Mouse (Mus musculus): ENCODE data around the gene Mcl1.
"Not testable (repeated sequence)": the region's sequence is repeated elsewhere in the genome, so short reads cannot be mapped to it uniquely, and the experiment has no call there.

Gene Mcl1

DNA sequence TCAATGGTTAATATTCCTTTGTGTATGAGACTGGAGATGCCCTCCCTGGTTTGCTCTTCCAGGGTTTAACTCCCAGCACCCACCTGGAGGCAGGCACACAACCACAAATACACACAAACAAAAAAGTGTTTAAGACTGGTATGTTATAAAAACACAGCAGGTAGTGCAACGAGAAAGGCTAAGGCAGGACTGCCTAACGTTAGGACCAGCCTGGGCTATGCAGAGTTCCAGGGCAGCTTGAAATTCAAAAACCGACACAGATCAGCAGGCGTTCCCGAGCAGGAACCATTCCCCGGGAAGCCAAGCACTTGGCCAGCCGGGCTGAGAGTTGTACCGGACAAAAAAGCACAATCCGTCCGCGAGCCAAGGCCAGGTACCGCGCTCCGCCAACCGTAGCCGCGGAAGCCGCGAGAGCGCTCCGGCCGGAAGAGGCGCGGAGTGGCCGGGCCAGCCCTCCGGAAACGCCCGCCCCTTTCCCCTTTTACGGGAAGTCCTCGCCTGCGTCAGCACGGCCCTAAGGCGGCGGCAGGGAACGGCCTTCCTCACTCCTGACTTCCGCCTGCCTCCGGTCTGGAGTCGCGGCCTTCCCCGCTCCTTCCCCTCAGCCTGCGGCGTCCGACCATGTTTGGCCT, at the start of gene Mcl1:
Mcl1 (plus strand) TSS at position 553 of the 632 bp plus-strand sequence.
- in situ Hi-C loops (cut with MboI, MseI), result no loop called here

DNA sequence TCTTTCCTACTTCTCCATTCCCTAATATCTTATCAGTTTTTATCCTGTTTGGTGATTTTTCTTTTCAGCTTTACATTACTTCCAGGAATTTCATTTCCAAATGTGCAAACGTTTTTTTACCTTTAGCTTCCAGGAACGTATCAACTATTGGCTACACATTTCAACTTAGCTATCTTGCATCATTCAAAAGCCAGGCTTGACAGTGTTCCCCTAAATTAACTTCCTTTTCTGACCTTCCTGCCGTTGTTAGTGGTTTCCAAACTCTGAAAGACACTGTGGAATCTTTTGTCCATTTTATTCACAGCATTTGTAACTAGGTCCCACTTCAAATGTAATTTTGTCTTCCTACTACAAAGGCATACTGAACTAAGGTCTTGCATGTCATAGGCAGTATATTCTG, 49.4 kb upstream of the Mcl1 start:
- in situ Hi-C loops (cut with MboI, MseI), result no loop called here

GRCm38 (mm10) chr3:95613996-95614395, 44.6 kb upstream of the Mcl1 start:
- in situ Hi-C loops (cut with MboI, MseI), result no loop called here

DNA sequence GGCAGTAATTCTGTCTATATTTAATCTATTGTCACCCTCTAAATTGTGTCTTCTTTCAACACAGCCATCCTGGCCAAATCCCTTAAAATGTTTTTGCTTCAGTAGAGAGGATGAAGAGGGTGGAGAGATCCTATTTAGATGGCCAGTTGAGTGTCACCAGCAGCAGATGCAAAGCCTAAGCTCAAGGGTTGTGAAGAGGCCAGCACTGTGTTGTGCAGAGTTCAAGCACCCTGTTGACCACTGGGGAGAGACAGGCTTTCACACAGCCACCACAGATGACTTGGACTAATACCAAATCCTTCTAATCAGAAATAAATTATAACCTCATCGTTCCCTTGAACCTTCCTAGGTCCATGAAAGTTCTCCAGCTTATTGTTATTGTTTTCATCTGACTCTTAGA, 40.1 kb upstream of the Mcl1 start:
- in situ Hi-C loops (cut with MboI, MseI), result no loop called here

DNA sequence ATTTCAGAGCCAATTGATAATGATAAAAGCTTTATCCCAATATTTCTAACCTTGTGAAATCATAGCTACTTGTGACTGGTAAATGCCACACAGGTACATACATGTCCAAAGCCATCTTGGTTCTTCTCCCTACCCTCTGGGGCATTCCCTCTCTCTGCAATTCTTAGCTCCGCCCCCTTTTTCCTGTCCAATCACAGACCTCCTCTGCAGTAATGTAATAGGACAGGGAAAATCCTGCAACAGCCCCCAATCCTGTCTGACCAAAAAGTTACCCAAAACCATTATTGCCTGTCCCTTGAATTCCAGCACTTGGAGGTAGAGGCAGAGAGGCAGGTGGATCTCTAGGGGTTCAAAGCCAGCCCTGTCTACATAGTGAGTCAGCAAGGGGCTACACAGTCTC, 37.3 kb upstream of the Mcl1 start:
- in situ Hi-C loops (cut with MboI, MseI), result no loop called here

DNA sequence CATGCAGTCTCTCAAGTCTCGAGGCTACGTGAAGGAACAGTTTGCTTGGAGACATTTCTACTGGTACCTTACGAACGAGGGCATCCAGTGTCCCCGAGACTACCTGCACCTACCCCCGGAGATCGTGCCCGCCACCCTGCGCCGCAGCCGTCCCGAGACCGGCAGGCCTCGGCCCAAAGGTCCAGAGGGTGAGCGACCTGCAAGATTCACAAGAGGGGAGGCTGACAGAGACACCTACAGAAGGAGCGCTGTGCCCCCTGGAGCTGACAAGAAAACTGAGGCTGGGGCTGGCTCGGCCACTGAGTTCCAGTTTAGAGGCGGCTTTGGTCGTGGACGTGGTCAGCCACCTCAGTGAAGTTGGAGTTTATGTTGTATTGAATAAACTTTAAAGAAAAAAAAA, 36.2 kb upstream of the Mcl1 start:
- in situ Hi-C loops (cut with MboI, MseI), result not testable (repeated sequence)

GRCm38 (mm10) chr3:95623551-95623950, 35.0 kb upstream of the Mcl1 start:
- in situ Hi-C loops (cut with MboI, MseI), result no loop called here

DNA sequence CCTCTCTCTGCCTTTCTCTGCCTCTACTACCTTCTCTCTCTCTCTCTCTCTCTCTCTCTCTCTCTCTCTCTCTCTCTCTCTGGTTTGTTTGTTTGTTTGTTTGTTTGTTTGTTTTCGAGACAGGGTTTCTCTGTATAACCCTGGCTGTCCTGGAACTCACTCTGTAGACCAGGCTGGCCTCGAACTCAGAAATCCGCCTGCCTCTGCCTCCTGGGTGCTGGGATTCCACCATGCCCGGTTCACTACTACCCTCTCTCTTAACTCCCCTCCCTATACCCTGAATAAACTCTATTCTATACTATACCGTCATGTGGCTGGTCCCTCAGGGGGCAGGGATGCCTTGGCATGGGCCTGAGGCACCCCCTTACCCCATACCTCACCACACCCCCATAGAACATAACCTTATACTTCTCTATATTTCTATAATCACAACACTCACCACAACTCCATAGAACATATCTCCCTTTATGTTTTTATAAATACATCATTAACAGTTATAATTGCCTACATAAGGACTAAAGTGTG, 34.5 kb upstream of the Mcl1 start:
- in situ Hi-C loops (cut with MboI, MseI), result not testable (repeated sequence)

DNA sequence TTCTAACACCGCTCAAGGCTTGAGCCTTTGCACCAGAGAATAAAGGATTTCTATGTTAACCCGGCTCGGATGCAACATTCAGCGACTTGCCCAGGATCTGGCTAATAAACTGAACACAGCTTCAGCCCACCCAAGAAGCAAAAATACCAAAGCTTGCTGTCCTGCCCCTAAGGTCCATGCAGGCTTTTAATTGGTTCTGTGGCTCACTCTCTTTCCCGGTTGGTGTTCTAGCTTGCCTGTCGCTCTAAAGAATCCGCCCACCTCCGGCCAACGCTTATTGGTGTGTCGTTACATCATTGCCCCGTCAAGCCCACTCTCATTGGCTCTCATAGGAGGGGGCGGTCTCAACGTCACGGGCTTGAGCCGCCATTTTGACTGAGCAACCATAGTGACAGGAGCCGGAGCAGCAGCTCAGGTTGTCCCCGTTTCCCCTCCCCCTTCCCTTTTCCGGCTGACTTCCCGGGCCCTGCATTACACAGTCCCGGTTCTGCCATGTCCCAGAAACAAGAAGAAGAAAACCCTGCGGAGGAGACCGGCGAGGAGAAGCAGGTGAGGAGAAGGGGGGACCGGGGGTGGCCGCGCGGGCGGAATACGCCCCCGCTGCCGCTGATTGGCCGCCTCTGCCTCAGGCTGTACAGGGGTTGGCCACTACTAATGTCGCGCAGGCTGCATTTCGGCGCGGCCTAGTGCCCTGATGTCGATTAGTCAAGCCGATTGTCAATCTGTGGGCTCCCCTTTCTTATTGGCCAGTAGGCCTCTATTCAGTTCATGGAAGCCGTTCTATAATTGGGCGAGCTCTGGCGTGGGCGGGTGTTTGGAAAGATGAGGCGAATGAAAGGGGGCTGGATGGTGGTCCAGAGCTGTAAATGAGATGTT, 33.7 kb upstream of the Mcl1 start, which contains the start of gene Ensa:
Ensa (plus strand) TSS at position 366 of the 876 bp plus-strand sequence.
- in situ Hi-C loops (cut with MboI, MseI), result no loop called here

DNA sequence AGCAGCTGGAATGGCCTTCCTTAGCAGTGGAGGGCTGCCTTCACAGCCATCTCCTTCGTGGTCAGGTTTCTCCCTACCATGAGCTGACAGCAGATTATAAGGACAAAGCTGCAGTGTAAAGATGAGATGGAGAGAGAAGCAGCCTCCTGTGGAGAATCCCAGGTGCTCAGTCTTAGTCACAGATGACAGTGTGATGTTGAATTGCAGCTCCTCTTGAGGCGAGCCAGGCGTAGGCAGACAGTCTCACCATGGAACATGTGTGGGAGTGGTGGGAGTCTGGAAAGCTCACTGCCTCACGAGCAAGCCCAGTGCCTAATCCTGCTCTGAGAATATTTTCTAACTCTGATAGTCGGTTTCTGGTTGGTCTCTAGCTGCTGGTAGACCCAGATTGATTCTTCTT, 30.8 kb upstream of the Mcl1 start:
- in situ Hi-C loops (cut with MboI, MseI), result no loop called here

DNA sequence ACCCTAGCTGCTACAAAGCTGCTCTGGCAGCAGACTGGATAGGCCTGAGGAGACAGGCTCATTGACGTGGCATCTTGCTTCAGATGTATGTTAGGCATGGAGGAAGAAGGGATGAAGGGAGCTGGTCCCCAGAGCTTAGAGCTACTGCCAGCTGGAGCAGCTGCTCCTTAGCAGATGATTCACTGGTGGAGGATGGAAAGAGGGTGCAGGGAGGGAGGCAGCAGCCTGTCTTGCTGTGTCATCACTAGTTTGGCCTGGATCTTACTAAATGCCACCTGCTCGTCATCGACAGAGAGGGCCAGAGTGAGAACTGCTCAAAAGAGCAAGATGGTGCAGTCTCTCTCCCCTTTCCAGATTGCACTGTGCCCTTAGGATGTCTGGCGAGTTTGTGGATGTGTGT, 28.8 kb upstream of the Mcl1 start:
- in situ Hi-C loops (cut with MboI, MseI), result no loop called here

DNA sequence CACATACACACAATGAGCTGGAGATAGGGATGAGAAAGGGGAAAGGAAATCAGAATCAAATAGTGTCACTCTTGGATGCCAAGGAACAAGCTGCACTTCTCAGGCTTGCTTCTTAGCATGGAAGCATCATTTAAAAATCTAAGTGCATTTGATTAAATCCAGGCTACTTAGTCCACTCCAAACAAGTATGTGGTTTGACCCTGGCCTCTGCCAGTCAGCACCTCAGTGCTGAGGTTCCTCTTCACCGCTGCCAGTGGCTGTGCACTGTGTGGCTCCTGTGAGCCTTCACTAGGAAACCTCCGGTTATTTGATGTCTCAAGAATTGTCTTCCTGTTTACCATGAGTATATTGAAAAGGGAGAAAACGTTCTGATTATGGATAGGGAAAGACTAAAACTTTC, 27.7 kb upstream of the Mcl1 start:
- in situ Hi-C loops (cut with MboI, MseI), result no loop called here

GRCm38 (mm10) chr3:95631304-95631703, 27.3 kb upstream of the Mcl1 start:
- in situ Hi-C loops (cut with MboI, MseI), result no loop called here

- in situ Hi-C loops (cut with MboI, MseI), result no loop called here
Observed at GRCm38 (mm10) chr3:95632648-95633588, 25.7 kb upstream of the Mcl1 start.

DNA sequence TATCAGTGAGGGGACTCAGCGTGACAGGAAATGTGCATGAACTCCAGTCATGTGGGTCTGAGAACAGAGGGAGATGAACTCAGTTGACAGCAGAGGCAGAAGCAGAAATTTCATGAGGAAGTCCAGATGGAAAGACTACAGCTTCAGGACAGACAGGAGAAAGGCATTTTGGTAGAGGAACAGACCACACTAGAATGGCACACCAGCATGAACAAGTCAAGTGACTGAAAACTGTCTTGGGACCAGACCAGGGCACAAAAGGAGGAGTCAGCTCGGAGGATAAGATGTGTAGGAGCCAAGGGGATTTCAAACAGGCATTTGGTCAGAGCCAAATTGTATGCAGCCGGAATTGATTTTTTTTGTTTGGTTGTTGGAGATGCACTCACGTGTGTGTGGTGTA, 23.0 kb upstream of the Mcl1 start:
- in situ Hi-C loops (cut with MboI, MseI), result no loop called here

- in situ Hi-C loops (cut with MboI, MseI), result no loop called here
Observed at GRCm38 (mm10) chr3:95636072-95636471, 22.5 kb upstream of the Mcl1 start.

DNA sequence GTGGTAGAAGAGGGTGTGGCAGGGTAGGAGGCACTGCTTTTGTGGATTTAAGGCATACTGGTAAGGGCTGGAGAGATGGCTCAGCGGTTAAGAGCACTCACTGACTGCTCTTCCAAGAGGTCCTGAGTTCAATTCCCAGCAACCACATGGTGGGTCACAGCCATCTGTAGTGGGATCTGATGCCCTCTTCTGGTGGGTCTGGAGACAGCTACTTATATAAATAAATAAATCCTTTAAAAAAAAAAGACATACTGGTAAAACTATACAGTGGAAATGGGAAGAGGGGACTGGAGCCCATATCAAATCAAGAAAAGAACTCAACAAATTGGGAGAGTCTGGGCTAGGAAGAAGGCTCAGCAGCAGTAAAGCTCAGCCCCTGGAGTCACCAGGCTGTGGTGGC, 18.9 kb upstream of the Mcl1 start:
- in situ Hi-C loops (cut with MboI, MseI), result no loop called here

DNA sequence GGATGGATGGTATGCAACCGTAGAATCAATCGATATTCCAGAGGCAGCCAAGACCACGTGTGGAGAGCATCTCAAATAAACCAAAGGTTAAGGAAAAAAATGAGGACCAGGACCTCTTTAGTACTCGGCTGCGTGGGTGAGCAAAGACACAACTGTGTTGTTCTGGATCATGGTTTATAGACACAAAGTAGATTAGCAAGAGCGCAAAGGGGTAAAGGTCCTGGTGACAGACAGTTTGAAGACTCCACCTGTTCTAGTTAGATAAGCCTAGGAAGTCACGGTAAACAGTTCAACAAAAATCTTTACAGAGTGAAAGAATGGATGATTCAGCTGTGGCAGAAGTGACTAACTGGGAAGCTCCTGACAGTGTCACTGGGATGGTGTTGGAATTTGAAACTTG, 15.5 kb upstream of the Mcl1 start:
- in situ Hi-C loops (cut with MboI, MseI), result no loop called here

GRCm38 (mm10) chr3:95645313-95646235, 13.0 kb upstream of the Mcl1 start:
- in situ Hi-C loops (cut with MboI, MseI), result no loop called here

- in situ Hi-C loops (cut with MboI, MseI), result no loop called here
Observed at GRCm38 (mm10) chr3:95648016-95648415, 10.6 kb upstream of the Mcl1 start.

Measured in T-helper 2 cell (primary cell).